Mouse (Mus musculus): Measurements from ENCODE around the gene Erg.

Gene Erg

GRCm38 (mm10) chr16:95584751-95585528, 1.5 kb downstream of the Erg start:
- DNase-seq (ENCODE audit: low spot score), result no peak

- DNase-seq (ENCODE audit: low spot score), result no peak
Observed at GRCm38 (mm10) chr16:95579289-95579688, 7.1 kb downstream of the Erg start.

GRCm38 (mm10) chr16:95573163-95573562, 13.2 kb downstream of the Erg start:
- DNase-seq (ENCODE audit: low spot score), result peak; percentile 6

GRCm38 (mm10) chr16:95570616-95571015, 15.8 kb downstream of the Erg start:
- no peak for DNase-seq (ENCODE audit: low spot score)

GRCm38 (mm10) chr16:95556834-95557233, 29.6 kb downstream of the Erg start:
- DNase-seq (ENCODE audit: low spot score), result no peak

- no peak for DNase-seq (ENCODE audit: low spot score)
Observed at GRCm38 (mm10) chr16:95553136-95553535, 33.3 kb downstream of the Erg start.

- DNase-seq (ENCODE audit: low spot score), result no peak
Observed at GRCm38 (mm10) chr16:95552495-95552894, 33.9 kb downstream of the Erg start.

GRCm38 (mm10) chr16:95550496-95550895, 35.9 kb downstream of the Erg start:
- DNase-seq (ENCODE audit: low spot score), result no peak

- DNase-seq (ENCODE audit: low spot score), result no peak
Observed at GRCm38 (mm10) chr16:95544753-95545152, 41.6 kb downstream of the Erg start.

GRCm38 (mm10) chr16:95543471-95543870, 42.9 kb downstream of the Erg start:
- DNase-seq (ENCODE audit: low spot score), result no peak

GRCm38 (mm10) chr16:95535151-95535550, 51.2 kb downstream of the Erg start:
- DNase-seq (ENCODE audit: low spot score), result no peak

GRCm38 (mm10) chr16:95532387-95533077, 53.9 kb downstream of the Erg start:
- no peak for DNase-seq (ENCODE audit: low spot score)

- no peak for DNase-seq (ENCODE audit: low spot score)
Observed at GRCm38 (mm10) chr16:95527561-95527960, 58.8 kb downstream of the Erg start.

- DNase-seq (ENCODE audit: low spot score), result no peak
Observed at GRCm38 (mm10) chr16:95519520-95519919, 66.9 kb downstream of the Erg start.

GRCm38 (mm10) chr16:95506051-95506450, 80.3 kb downstream of the Erg start:
- DNase-seq (ENCODE audit: low spot score), result no peak

- DNase-seq (ENCODE audit: low spot score), result no peak
Observed at GRCm38 (mm10) chr16:95496582-95497300, 89.7 kb downstream of the Erg start.

- no peak for DNase-seq (ENCODE audit: low spot score)
Observed at GRCm38 (mm10) chr16:95494108-95494507, 92.3 kb downstream of the Erg start.

GRCm38 (mm10) chr16:95493336-95493735, 93.1 kb downstream of the Erg start:
- no peak for DNase-seq (ENCODE audit: low spot score)

- no peak for DNase-seq (ENCODE audit: low spot score)
Observed at GRCm38 (mm10) chr16:95492146-95492545, 94.2 kb downstream of the Erg start.

- DNase-seq (ENCODE audit: low spot score), result no peak
Observed at GRCm38 (mm10) chr16:95490386-95490785, 96.0 kb downstream of the Erg start.

- DNase-seq (ENCODE audit: low spot score), result no peak
Observed at GRCm38 (mm10) chr16:95487606-95488351, 98.6 kb downstream of the Erg start.

- DNase-seq (ENCODE audit: low spot score), result no peak
Observed at GRCm38 (mm10) chr16:95481176-95481575, 105.2 kb downstream of the Erg start.

All from ovary, adult 18-20 months (tissue).